Comparison of ENCODE assay signal across 15 mouse cellular contexts in genomic region chr15:79615501-79615900, GRCm38 (mm10). TPM values are rescaled to one million over a fixed set of nuclear protein-coding genes. Genes with fewer than 3 reads are reported as not detected.
"Had no signal": no experiment of that assay in that cellular context is flagged by ENCODE, and none has a peak within 500 bp of the region (broad histone marks: within the 10 kb centered on the region; RNA-seq: fewer than 3 reads in every experiment).

No protein-coding gene starts in this region.

- DNase-seq: gastrocnemius, adult 2 months; gastrocnemius, postnatal 10 days; gastrocnemius, postnatal 25 days; heart, adult 18-20 months; heart, postnatal 10 days; heart, postnatal 4 days; kidney, adult 18-20 months; kidney, adult 9 months; kidney, postnatal 10 days; kidney, postnatal 25 days; kidney, postnatal 4 days; liver; liver, embryonic 13.5 days; liver, postnatal 0 days had no signal

RNA-seq across cellular contexts. Expression of gene Dmc1, which starts 10.6 kb away (rescaled TPM):
- total RNA-seq: gastrocnemius, adult 2 months; gastrocnemius, postnatal 25 days; heart, adult 18-20 months had no signal
- polyA plus RNA-seq: inflammation-experienced regulatory T-cells, adult 6 months had no signal
